Mouse (Mus musculus) lung, adult 2 months (tissue): ENCODE data around the gene Lsm3. TPM values are rescaled to one million over a fixed set of nuclear protein-coding genes. Genes with fewer than 3 reads are reported as not detected.
A peak's percentile ranks its signal among the peaks of the same experiment; 100 is the strongest.

Experiments
- DNase-seq: peaks from one replicate; pipeline ENCODE4 v3.0.0; 2022
- H3K4me1 ChIP-seq: fragments of 200-500 bp; 2 replicates; pipeline ENCODE4 v1.6.1; 2011; ENCODE audit warnings: low read length; ENCODE audit not compliant: control insufficient read depth, insufficient read depth
- H3K4me3 ChIP-seq: fragments of 200-500 bp; replicated peaks from 2 replicates; pipeline ENCODE3; 2011; ENCODE audit warnings: low read depth, mild to moderate bottlenecking, control low read depth, low read length; ENCODE audit errors: extremely low read depth
- CTCF ChIP-seq: fragments of 200-500 bp; IDR thresholded peaks from 2 replicates; pipeline ENCODE4 v1.5.1; 2011; ENCODE audit warnings: mild to moderate bottlenecking, low read length, control low read depth; ENCODE audit not compliant: insufficient read depth
- POLR2A ChIP-seq: fragments of 200-500 bp; IDR thresholded peaks from 2 replicates; pipeline ENCODE4 v1.6.1; 2011; ENCODE audit warnings: low read depth, mild to moderate bottlenecking, control low read depth, low read length, borderline replicate concordance; ENCODE audit errors: extremely low read depth
- WGBS: fragments of 180-500 bp; shearing (Covaris S2); methylation state at CpG from one replicate; pipeline ENCODE4 v1.1.7; 2018; 5-methylcytosine and 5-hydroxymethylcytosine counted together
- polyA plus RNA-seq: library from polyadenylated mRNA; depleted of rRNA; stranded (reverse); fragments of >200 nt; gene quantifications from 2 replicates; pipeline ENCODE4 v1.2.3, GENCODE M21; 2012

Gene Lsm3
- polyA plus RNA-seq, 1 experiment: 10.8 TPM

GRCm38 (mm10) chr6:91483371-91483770 is 32.4 kb upstream of the Lsm3 start:
- no peak for DNase-seq
- Histone ChIP-seq H3K4me3 (no peak overlapping the region), H3K4me1 (no peaks in the 10 kb centered on the region; the same call in 1 of the 2 replicates)
- TF ChIP-seq POLR2A: no peak
- WGBS: 74% methylated on average over 2 of the region's 2 CpGs

- TF ChIP-seq CTCF: no peak
- no peak for TF ChIP-seq POLR2A
- no peak overlapping the region for H3K4me3 ChIP-seq
- H3K4me1 ChIP-seq: peaks cover 8% of the 10 kb centered on the region
- WGBS: 85% methylated on average over 15 of the region's 15 CpGs
- no peak for DNase-seq
Observed at GRCm38 (mm10) chr6:91486736-91487453, 28.8 kb upstream of the Lsm3 start.

DNA sequence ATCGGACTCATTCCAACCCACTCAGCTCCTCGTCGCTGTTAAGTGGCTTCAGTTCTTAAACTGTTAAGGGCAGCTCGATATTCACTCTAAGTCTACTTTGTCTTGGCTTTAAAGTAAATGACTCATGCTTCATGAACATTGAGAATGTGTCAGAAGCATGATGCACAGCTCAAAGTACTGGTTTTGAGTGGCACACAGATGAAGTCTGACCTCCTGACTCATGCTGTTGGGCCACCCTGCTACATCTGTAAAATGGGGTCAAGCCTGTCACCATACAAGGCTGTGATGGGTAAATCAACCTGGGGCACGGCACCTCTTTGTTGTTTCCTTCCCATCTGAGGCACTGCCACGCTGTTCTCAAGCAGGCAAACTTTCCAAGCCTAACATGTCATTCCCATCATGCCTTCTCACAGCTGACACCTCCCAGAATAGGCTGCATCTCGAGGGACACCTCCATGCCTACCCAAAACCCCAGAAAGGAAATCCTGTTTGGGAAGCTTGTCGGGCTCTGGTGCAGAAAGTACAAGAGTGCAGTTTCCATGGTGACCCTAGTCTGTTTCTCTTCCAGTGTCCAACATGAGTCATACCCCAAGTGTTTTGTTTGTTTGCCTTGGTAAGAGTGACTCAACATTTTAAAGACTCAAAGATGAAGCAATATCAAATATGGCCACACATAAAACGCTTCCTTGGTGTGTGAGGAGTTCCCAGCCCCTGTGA is 27.1 kb upstream of the Lsm3 start:
- TF ChIP-seq CTCF: no peak
- no peak for TF ChIP-seq POLR2A
- Histone ChIP-seq H3K4me1 (peaks cover 8% of the 10 kb centered on the region), H3K4me3 (no peak overlapping the region)
- WGBS: 28% methylated on average over 9 of the region's 9 CpGs
- peak; percentile 50 for DNase-seq

DNA sequence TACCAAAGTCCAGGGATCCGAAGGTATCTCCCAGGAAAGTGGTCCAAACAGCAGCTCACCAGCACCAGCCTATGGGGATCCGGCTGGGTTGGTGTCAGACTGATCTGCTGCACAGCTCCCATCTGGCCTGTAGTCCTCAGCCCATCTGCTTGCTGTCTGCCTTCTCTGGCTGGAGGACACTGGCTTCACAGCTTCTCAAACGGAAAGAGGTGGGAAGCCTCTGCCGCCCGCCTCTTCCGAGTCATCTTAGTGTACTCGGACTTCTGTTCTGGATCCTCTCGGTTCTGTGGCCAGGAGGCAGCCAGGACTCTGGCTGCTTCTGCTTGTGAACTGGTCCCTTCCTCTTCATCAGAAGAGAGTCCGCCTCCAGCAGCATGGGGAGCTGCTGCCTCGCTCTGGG is 25.9 kb upstream of the Lsm3 start:
- Histone ChIP-seq H3K4me1 (peaks cover 8% of the 10 kb centered on the region), H3K4me3 (no peak overlapping the region)
- 69% methylated on average over 10 of the region's 10 CpGs for WGBS
- no peak for DNase-seq
- TF ChIP-seq CTCF: no peak
- TF ChIP-seq POLR2A: peak; percentile 12; the same call in 1 of the 2 replicates

- 56% methylated on average over 6 of the region's 6 CpGs for WGBS
- Histone ChIP-seq H3K4me3 (no peak overlapping the region), H3K4me1 (peaks cover 8% of the 10 kb centered on the region)
- no peak for DNase-seq
- TF ChIP-seq CTCF: no peak
- TF ChIP-seq POLR2A: no peak
Observed at GRCm38 (mm10) chr6:91491004-91491403, 24.7 kb upstream of the Lsm3 start.

DNA sequence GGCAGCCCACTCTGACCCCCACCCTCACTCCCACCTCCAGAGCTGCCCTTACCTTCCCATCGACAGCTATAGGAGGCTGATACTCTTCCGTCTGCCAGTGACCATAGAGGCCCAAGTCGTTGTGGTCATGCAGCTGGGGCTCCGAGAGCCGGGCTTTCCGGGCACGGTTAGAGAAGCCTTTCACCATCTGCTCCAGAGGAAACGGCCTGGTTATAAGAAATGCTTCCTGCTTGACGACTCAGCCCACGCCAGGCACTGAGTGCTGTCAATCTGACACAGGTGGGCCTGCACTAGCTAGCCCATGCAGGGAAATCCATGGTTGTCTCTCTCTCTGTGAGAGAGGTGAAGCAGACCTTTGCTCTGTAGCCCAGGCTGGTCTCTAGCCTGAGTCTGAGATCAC is 22.7 kb upstream of the Lsm3 start:
- TF ChIP-seq POLR2A (no peak), CTCF (no peak)
- DNase-seq: no peak
- whole genome bisulfite sequencing: 64% methylated on average over 10 of the region's 10 CpGs
- Histone ChIP-seq H3K4me1 (peaks cover 8% of the 10 kb centered on the region), H3K4me3 (no peak overlapping the region)

DNA sequence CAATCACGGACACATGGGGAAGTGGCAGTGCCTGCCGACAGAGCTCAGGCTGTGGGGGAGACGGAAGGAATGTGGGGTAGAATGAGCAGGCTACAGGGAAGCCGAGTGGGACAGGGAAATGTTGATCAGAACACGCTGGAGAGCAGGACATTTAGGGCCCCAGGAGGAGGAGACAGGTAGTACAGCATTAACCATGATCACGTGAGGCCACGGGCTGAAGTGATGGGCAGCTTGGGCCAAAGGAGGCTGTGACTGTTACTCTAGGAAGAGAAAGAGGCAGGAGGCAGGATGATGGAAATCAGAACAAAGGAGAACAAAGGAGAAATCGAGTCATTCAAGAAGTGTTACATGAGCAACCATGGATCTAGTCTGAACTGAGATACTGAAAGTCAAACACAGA is 21.2 kb upstream of the Lsm3 start:
- 84% methylated on average over 8 of the region's 8 CpGs for WGBS
- no peak for TF ChIP-seq POLR2A
- no peak for TF ChIP-seq CTCF
- no peak for DNase-seq
- H3K4me1 ChIP-seq: peaks cover 3% of the 10 kb centered on the region
- H3K4me3 ChIP-seq: no peak overlapping the region

DNA sequence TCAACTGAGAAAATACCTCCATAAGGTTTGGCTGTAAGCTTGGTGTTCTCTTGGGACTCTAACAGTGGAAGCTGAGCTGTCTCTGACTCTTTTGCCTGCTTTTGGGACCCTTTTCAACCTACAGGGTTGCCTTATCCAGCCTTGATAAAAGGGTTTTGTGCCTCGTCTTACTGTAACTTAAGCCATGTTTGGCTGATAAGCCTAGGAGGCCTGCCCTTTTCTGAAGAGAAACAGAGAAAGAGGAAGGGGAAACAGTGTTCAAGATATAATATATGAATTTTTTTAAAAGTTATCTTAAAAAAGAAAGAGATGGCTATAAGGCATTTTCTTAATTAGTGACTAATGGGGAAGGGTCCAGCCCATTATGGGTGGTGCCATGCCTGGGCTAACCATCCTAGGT is 12.4 kb upstream of the Lsm3 start:
- Histone ChIP-seq H3K4me1 (no peaks in the 10 kb centered on the region), H3K4me3 (no peak overlapping the region)
- TF ChIP-seq CTCF: no peak
- TF ChIP-seq POLR2A: no peak
- no peak for DNase-seq
- 90% methylated on average over 1 of the region's 1 CpGs for WGBS

DNA sequence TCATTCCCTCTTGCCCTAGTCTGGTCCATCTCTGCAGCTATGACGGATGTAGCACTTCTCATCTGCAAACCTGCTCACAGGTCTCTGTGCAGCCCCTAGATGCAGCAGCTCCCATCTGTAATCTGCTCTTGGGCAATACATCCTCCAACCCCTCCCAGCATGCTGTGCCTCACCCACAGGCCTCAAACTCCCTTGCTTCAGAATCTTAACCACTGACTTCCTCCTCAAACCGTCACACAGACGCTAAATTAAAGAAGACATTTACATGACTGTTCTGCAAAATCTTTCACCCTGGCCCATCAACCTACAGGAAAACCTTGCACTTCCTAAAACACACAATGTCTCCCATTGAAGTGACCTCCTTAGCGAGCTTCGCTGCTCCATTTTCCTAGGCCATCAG is 9.7 kb upstream of the Lsm3 start:
- Histone ChIP-seq H3K4me3 (no peak overlapping the region), H3K4me1 (no peaks in the 10 kb centered on the region)
- WGBS: 80% methylated on average over 5 of the region's 5 CpGs
- DNase-seq: no peak
- TF ChIP-seq POLR2A (no peak), CTCF (no peak)

- no peak for DNase-seq
- TF ChIP-seq CTCF: no peak
- no peak for TF ChIP-seq POLR2A
- WGBS: 87% methylated on average over 3 of the region's 3 CpGs
- Histone ChIP-seq H3K4me3 (no peak overlapping the region), H3K4me1 (no peaks in the 10 kb centered on the region)
Observed at GRCm38 (mm10) chr6:91508041-91508440, 7.7 kb upstream of the Lsm3 start.
